Mouse (Mus musculus) limb, embryonic 11.5 days (tissue): ENCODE results near the gene Thbs3. TPM values are rescaled to one million over a fixed set of nuclear protein-coding genes. Genes with fewer than 3 reads are reported as not detected.

ENCODE experiments used
- ATAC-seq: fragments of 200-750 bp; cut with Nextera tagmentation; 2 replicates; pipeline ENCODE4 v1.8.0; 2017; ENCODE audit warnings: low read depth; ENCODE audit not compliant: insufficient number of reproducible peaks, low FRiP score, low TSS enrichment
- DNase-seq: peaks from one replicate; pipeline ENCODE4 v3.0.0-alpha.2; 2015; ENCODE audit warnings: low spot score
- H3K27ac ChIP-seq: fragments of 300-500 bp; sonication (generic); replicated peaks from 2 replicates; pipeline ENCODE4 v1.5.1; 2014; ENCODE audit warnings: low read depth, mild to moderate bottlenecking, low read length
- H3K27me3 ChIP-seq: fragments of 300-500 bp; sonication (generic); 2 replicates; pipeline ENCODE4 v1.6.1; 2014; ENCODE audit warnings: mild to moderate bottlenecking, low read length, mixed read lengths; ENCODE audit not compliant: control insufficient read depth, insufficient read depth
- H3K36me3 ChIP-seq: fragments of 300-500 bp; sonication (generic); 2 replicates; pipeline ENCODE4 v1.6.1; 2014; ENCODE audit warnings: mild to moderate bottlenecking, low read length, moderate library complexity, mixed read lengths; ENCODE audit not compliant: control insufficient read depth, insufficient read depth
- H3K4me1 ChIP-seq: fragments of 300-500 bp; sonication (generic); 2 replicates; pipeline ENCODE4 v1.6.1; 2014; ENCODE audit warnings: low read length, mixed read lengths; ENCODE audit not compliant: control insufficient read depth, insufficient read depth
- H3K4me2 ChIP-seq: fragments of 300-500 bp; sonication (generic); 2 replicates; pipeline ENCODE4 v1.6.1; 2014; ENCODE audit warnings: low read depth, mild to moderate bottlenecking, moderate library complexity; ENCODE audit not compliant: severe bottlenecking
- H3K4me3 ChIP-seq: fragments of 300-500 bp; sonication (generic); 2 replicates; pipeline ENCODE4 v1.5.1; 2014; ENCODE audit warnings: low read depth, low read length
- H3K9ac ChIP-seq: fragments of 300-500 bp; sonication (generic); 2 replicates; pipeline ENCODE4 v1.6.1; 2014; ENCODE audit warnings: mild to moderate bottlenecking, low read length
- H3K9me3 ChIP-seq: fragments of 300-500 bp; sonication (generic); 2 replicates; pipeline ENCODE4 v1.6.1; 2016; ENCODE audit warnings: low read length; ENCODE audit not compliant: control insufficient read depth
- WGBS: fragments of 180-500 bp; shearing (Covaris S2); extraction: QIAGEN DNeasy Blood & Tissue Kit; methylation state at CpG from one replicate; pipeline ENCODE4 v1.1.7; 2014; 5-methylcytosine and 5-hydroxymethylcytosine counted together
- polyA plus RNA-seq: library from polyadenylated mRNA; unstranded; fragments of >200 nt; fragmentation: Nextera tagmentation; extraction: Ambion mirVana; gene quantifications from 2 replicates; pipeline ENCODE4 v1.2.1, GENCODE M21; 2014

Thbs3 gene
- polyA plus RNA-seq, 1 experiment from 2014 or later = 21.0 TPM

GRCm38 (mm10) chr3:89179056-89179455, 35.9 kb upstream of the Thbs3 start:
- H3K4me3 ChIP-seq = no peak overlapping the region
- no peaks in the 10 kb centered on the region for H3K9me3 ChIP-seq
- H3K36me3 ChIP-seq = peaks cover 26% of the 10 kb centered on the region
- no peak overlapping the region for H3K27ac ChIP-seq
- DNase-seq (no peak), ATAC-seq (no peak)
- peak overlapping the region; percentile 82; the same call in 1 of the 2 replicates for H3K4me2 ChIP-seq
- no peak overlapping the region for H3K9ac ChIP-seq
- WGBS = 93% methylated on average over 11 of the region's 11 CpGs
- H3K27me3 ChIP-seq = no peaks in the 10 kb centered on the region
- H3K4me1 ChIP-seq = peaks cover 14% of the 10 kb centered on the region

GRCm38 (mm10) chr3:89181749-89182500, 33.1 kb upstream of the Thbs3 start:
- H3K4me1 ChIP-seq = peaks cover 30% of the 10 kb centered on the region
- H3K27ac ChIP-seq = no peak overlapping the region; the same call in 1 of the 2 replicates
- no peak overlapping the region for H3K9ac ChIP-seq
- peaks cover 21% of the 10 kb centered on the region for H3K36me3 ChIP-seq
- ATAC-seq (no peak), DNase-seq (no peak)
- WGBS = 93% methylated on average over 27 of the region's 27 CpGs
- H3K27me3 ChIP-seq = no peaks in the 10 kb centered on the region
- H3K4me3 ChIP-seq = no peak overlapping the region
- H3K4me2 ChIP-seq = no peak overlapping the region
- H3K9me3 ChIP-seq = no peaks in the 10 kb centered on the region

GRCm38 (mm10) chr3:89182531-89183057, 32.4 kb upstream of the Thbs3 start:
- Histone ChIP-seq H3K4me2 (peak overlapping the region; percentile 96; the same call in 1 of the 2 replicates), H3K9ac (peak overlapping the region; percentile 84), H3K36me3 (peaks cover 22% of the 10 kb centered on the region), H3K9me3 (no peaks in the 10 kb centered on the region), H3K27ac (no peak overlapping the region; the same call in 1 of the 2 replicates), H3K4me1 (peaks cover 30% of the 10 kb centered on the region), H3K4me3 (peak overlapping the region; percentile 66; the same call in 1 of the 2 replicates), H3K27me3 (no peaks in the 10 kb centered on the region)
- DNase-seq (no peak), ATAC-seq (peak; percentile 7; the same call in 1 of the 2 replicates)
- WGBS = 44% methylated on average over 7 of the region's 7 CpGs

GRCm38 (mm10) chr3:89183058-89183958, 31.7 kb upstream of the Thbs3 start, which contains the start of gene Fam189b:
Gene Fam189b, plus strand, starts transcription at chr3:89183143.
- Histone ChIP-seq H3K9me3 (no peaks in the 10 kb centered on the region), H3K27ac (peak within 1 kb of the TSS; percentile 73), H3K9ac (peak within 1 kb of the TSS; percentile 84), H3K4me3 (peak within 1 kb of the TSS; percentile 66), H3K27me3 (no peaks in the 10 kb centered on the region), H3K36me3 (peaks cover 22% of the 10 kb centered on the region), H3K4me1 (peaks cover 30% of the 10 kb centered on the region), H3K4me2 (peak within 1 kb of the TSS; percentile 96)
- WGBS = 5% methylated on average over 39 of the region's 39 CpGs
- peak; percentile 91 for ATAC-seq
- peak; percentile 89 for DNase-seq

GRCm38 (mm10) chr3:89183959-89184315, 31.0 kb upstream of the Thbs3 start:
- Histone ChIP-seq H3K4me1 (peaks cover 24% of the 10 kb centered on the region), H3K4me2 (peak overlapping the region; percentile 96), H3K9ac (peak overlapping the region; percentile 84), H3K27me3 (no peaks in the 10 kb centered on the region), H3K4me3 (peak overlapping the region; percentile 66), H3K9me3 (no peaks in the 10 kb centered on the region), H3K27ac (no peak overlapping the region; the same call in 1 of the 2 replicates), H3K36me3 (peaks cover 22% of the 10 kb centered on the region)
- DNase-seq = no peak
- ATAC-seq = no peak
- 73% methylated on average over 6 of the region's 6 CpGs for WGBS

GRCm38 (mm10) chr3:89187197-89187596, 27.8 kb upstream of the Thbs3 start:
- Histone ChIP-seq H3K9me3 (no peaks in the 10 kb centered on the region), H3K36me3 (peaks cover 4% of the 10 kb centered on the region), H3K27me3 (no peaks in the 10 kb centered on the region), H3K27ac (no peak overlapping the region), H3K4me1 (peaks cover 24% of the 10 kb centered on the region), H3K9ac (peak overlapping the region; percentile 7; the same call in 1 of the 2 replicates), H3K4me3 (no peak overlapping the region), H3K4me2 (no peak overlapping the region)
- DNase-seq (no peak), ATAC-seq (no peak)
- 58% methylated on average over 23 of the region's 23 CpGs for WGBS

GRCm38 (mm10) chr3:89187690-89188477, 27.1 kb upstream of the Thbs3 start:
- Histone ChIP-seq H3K4me2 (no peak overlapping the region), H3K36me3 (0 out of 2 replicates have a peak, but pooled peaks cover 2% of the 10 kb centered on the region), H3K27ac (no peak overlapping the region), H3K9ac (no peak overlapping the region; the same call in 1 of the 2 replicates), H3K27me3 (no peaks in the 10 kb centered on the region), H3K4me1 (peaks cover 22% of the 10 kb centered on the region), H3K4me3 (no peak overlapping the region), H3K9me3 (no peaks in the 10 kb centered on the region)
- DNase-seq (no peak), ATAC-seq (no peak)
- WGBS = 85% methylated on average over 18 of the region's 18 CpGs
